Mouse (Mus musculus): ENCODE measurements around the gene Cfdp1.

DNA sequence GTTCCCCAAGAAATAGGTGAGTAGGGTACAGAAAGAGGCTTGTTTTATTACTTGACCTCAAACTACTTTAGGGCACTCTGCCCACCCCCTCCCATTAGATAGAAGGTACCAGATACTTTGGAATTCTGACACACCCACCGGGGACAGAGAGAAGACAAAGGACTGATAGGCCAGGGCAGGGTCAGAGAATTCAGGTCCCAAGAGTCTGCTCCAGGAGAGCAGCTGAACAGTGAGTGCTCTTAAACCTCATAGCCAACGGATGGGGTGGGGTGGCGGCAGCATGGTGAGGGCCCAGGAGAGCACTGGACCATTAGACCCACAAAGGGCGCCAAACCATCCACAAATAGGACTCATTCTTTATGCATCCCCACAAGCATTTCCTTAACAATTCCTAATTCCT is 88.5 kb downstream of the Cfdp1 start:
- TF ChIP-seq CTCF (IDR thresholded peaks at IDR 0.05; ENCODE audit: extremely low read depth, insufficient read depth, low read length), result no peak
- no peak for TF ChIP-seq POLR2A (IDR thresholded peaks at IDR 0.05; ENCODE audit: extremely low read depth, insufficient read depth, low read length)

Measured in cortical plate, adult 2 months (tissue).